Mouse (Mus musculus): ENCODE measurements at regions not wholly inside any gene's neighbourhood (a gene's known extent, or its start where the extent isn't known, plus 50 kb on each side); places are given as distances from the start of the nearest gene placed in this dataset.

DNA sequence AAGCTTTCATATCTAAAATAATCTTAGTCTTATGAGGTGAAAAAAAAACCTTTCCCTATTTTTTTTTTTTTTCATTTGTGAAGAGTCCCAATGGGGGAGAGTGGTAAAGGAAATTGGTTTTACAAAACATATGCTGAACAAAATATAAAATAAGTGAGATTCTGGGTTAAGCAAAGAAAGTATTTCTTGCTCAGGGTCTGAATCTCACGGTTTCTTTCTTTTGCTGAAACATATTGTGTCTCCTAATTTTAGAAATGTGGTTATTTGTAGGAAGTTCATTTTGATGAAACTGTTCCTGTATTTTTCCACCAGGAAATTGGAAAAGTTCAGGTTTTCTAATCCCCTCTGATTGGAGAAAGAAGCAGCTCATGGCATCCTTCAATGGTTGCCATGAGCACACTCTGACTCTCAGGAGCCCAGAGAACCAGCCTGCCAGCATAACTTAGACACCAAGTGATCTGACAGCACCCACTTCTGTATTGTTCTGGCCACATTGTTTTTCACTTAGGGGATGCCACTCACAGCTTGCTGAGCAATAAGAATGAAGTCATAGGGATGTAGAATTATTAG, 365.9 kb upstream of the Camk1g start:
- no peak for DNase-seq
- WGBS, result 94% methylated on average over 1 of the region's 1 CpGs
- no peaks in the 10 kb centered on the region for H3K4me1 ChIP-seq (ENCODE audit: control insufficient read depth, insufficient read depth, low read length)
- TF ChIP-seq POLR2A (IDR thresholded peaks at IDR 0.05; ENCODE audit: borderline replicate concordance, insufficient read depth, low read length), result no peak
- TF ChIP-seq CTCF (IDR thresholded peaks at IDR 0.05; ENCODE audit: borderline replicate concordance, insufficient read depth, low read depth, low read length), result no peak
- H3K27me3 ChIP-seq (ENCODE audit: control insufficient read depth, insufficient read depth, low read length), result no peaks in the 10 kb centered on the region; the same call in 1 of the 2 replicates
- no peak overlapping the region for H3K4me3 ChIP-seq (replicated peaks; ENCODE audit: insufficient read depth, low read depth, low read length)
- no peak overlapping the region for H3K27ac ChIP-seq (ENCODE audit: insufficient read depth, low read length)

DNA sequence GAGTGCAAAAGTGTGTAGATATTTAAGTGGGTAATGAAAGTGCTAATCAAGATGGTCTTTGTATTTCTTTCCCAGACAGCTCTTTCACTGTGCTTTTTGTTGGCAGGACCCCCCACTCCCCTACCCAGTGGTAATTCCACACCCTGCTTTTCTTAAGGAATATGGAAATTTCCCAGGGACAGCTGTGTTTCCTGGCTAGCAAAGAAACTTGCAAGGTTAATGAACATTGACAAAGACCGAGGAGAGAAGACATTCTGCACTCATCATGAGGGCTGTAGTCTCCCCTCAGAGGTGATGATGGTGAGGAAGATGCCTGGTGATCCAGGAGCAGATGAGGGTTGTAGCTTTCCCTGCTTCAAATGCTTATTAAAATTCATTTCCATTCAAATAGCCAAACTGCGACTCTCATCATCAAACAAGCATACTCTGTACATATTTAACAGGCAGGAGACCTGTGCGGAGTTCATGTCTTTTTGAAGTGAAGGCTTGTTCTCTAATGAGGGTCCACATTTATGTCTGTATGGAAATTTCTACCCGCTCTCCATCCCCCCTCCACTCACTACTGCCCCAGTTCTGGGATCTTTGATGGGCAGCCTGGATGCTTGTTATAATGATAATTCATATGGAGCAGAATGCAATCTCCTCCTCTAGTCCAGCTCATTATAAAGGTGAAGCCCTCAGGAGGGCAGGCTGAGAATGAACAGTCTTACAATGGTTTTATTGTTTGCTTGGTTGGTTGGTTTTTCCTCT, 364.1 kb upstream of the Camk1g start:
- no peak overlapping the region for H3K27ac ChIP-seq (ENCODE audit: insufficient read depth, low read length)
- 82% methylated on average over 4 of the region's 4 CpGs for WGBS
- H3K27me3 ChIP-seq (ENCODE audit: control insufficient read depth, insufficient read depth, low read length), result no peaks in the 10 kb centered on the region; the same call in 1 of the 2 replicates
- TF ChIP-seq POLR2A (IDR thresholded peaks at IDR 0.05; ENCODE audit: borderline replicate concordance, insufficient read depth, low read length), result no peak
- TF ChIP-seq CTCF (IDR thresholded peaks at IDR 0.05; ENCODE audit: borderline replicate concordance, insufficient read depth, low read depth, low read length), result no peak
- no peak for DNase-seq
- H3K4me1 ChIP-seq (ENCODE audit: control insufficient read depth, insufficient read depth, low read length), result no peaks in the 10 kb centered on the region
- H3K4me3 ChIP-seq (replicated peaks; ENCODE audit: insufficient read depth, low read depth, low read length), result no peak overlapping the region

DNA sequence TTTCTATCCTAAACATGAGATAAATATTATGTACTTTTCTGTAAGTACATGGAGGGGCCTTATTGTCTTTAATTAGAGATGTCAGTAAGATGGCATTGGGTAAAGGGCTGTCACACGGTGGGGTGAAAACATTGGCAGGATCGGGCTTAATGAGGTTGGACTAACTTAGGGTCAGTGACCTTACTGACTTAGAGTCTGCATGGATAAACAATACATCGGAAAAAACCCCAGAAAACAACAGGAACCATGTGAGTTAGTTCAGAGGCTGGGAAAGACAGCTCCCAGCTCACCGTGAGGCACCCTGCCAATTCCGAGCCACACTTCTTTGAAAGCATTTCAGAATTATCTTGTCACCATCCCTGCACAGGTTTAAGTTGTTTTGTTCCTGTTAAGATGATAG, 363.3 kb upstream of the Camk1g start:
- 33% methylated on average over 5 of the region's 5 CpGs for WGBS
- Histone ChIP-seq H3K4me3 (replicated peaks; ENCODE audit: insufficient read depth, low read depth, low read length) (no peak overlapping the region), H3K27ac (ENCODE audit: insufficient read depth, low read length) (no peak overlapping the region), H3K4me1 (ENCODE audit: control insufficient read depth, insufficient read depth, low read length) (no peaks in the 10 kb centered on the region), H3K27me3 (ENCODE audit: control insufficient read depth, insufficient read depth, low read length) (no peaks in the 10 kb centered on the region; the same call in 1 of the 2 replicates)
- no peak for DNase-seq
- TF ChIP-seq POLR2A (IDR thresholded peaks at IDR 0.05; ENCODE audit: borderline replicate concordance, insufficient read depth, low read length) (no peak), CTCF (IDR thresholded peaks at IDR 0.05; ENCODE audit: borderline replicate concordance, insufficient read depth, low read depth, low read length) (no peak)

DNA sequence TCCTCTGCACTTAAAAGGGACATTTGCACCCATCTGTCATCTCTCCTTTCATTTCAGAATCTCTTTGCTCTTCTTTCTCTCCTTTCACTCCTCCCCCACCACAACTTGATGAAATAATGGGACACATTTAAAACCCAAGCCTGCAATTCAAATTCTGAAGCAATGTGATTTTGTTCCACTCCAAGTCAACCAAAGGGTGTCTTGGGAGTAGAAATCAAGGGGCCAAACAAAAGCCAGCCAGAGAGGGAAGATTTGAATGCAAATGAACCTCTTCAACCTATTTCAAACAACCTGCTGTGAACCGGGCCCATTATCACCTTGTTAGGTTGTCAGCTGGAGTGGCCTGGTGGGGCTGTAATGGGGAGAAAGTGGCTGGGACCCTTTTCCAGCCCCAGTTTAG, 362.0 kb upstream of the Camk1g start:
- 57% methylated on average over 1 of the region's 1 CpGs for WGBS
- no peak for DNase-seq
- Histone ChIP-seq H3K4me3 (replicated peaks; ENCODE audit: insufficient read depth, low read depth, low read length) (no peak overlapping the region), H3K27me3 (ENCODE audit: control insufficient read depth, insufficient read depth, low read length) (no peaks in the 10 kb centered on the region; the same call in 1 of the 2 replicates), H3K4me1 (ENCODE audit: control insufficient read depth, insufficient read depth, low read length) (no peaks in the 10 kb centered on the region), H3K27ac (ENCODE audit: insufficient read depth, low read length) (no peak overlapping the region)
- TF ChIP-seq POLR2A (IDR thresholded peaks at IDR 0.05; ENCODE audit: borderline replicate concordance, insufficient read depth, low read length) (no peak), CTCF (IDR thresholded peaks at IDR 0.05; ENCODE audit: borderline replicate concordance, insufficient read depth, low read depth, low read length) (no peak)

DNA sequence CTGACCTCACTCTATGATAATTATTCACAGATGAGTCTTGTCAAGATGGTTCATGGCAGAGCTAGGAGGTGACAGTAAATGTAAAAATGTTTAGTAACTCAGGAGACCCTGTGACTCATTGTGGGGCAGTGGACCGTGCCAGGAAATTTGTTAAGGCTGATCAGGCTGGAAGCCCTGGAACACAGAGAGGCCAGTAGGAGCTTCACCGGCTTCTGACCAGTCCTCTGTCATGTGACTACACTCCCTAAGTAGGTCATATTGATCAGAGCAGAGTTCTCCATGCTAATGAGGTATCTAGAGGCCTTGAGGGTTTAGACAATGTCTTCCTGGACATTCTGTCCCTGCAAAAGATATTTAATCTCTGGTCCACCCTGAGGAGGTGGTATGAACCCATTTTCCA, 351.8 kb upstream of the Camk1g start:
- Histone ChIP-seq H3K27me3 (ENCODE audit: control insufficient read depth, insufficient read depth, low read length) (no peaks in the 10 kb centered on the region), H3K4me1 (ENCODE audit: control insufficient read depth, insufficient read depth, low read length) (no peaks in the 10 kb centered on the region), H3K4me3 (replicated peaks; ENCODE audit: insufficient read depth, low read depth, low read length) (no peak overlapping the region), H3K27ac (ENCODE audit: insufficient read depth, low read length) (no peak overlapping the region)
- 49% methylated on average over 2 of the region's 2 CpGs for WGBS
- no peak for DNase-seq
- TF ChIP-seq POLR2A (IDR thresholded peaks at IDR 0.05; ENCODE audit: borderline replicate concordance, insufficient read depth, low read length) (no peak), CTCF (IDR thresholded peaks at IDR 0.05; ENCODE audit: borderline replicate concordance, insufficient read depth, low read depth, low read length) (no peak)

DNA sequence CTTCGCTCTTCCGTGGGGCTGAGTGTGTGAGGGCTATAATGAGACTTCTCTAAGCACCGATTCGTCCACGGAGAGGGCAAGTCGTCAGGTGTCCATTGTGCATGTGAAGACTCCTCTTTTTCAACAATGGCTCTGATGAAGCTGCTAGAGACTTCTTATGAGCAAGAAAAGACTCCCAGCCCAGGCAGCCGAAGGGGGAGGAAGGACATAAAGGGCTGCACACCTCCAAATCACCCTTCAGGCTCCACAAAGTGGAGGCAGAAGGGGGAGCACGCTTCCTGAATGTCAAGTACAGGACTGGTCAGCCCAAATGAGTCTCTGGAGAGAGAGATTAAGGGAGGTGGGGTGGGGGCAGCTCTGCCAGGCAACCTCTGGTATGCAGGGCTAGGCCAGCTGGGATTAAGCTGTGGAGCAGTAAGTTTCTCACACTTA, 350.3 kb upstream of the Camk1g start:
- WGBS, result 76% methylated on average over 8 of the region's 8 CpGs
- no peaks in the 10 kb centered on the region for H3K27me3 ChIP-seq (ENCODE audit: control insufficient read depth, insufficient read depth, low read length)
- H3K27ac ChIP-seq (ENCODE audit: insufficient read depth, low read length), result no peak overlapping the region
- TF ChIP-seq POLR2A (IDR thresholded peaks at IDR 0.05; ENCODE audit: borderline replicate concordance, insufficient read depth, low read length) (no peak), CTCF (IDR thresholded peaks at IDR 0.05; ENCODE audit: borderline replicate concordance, insufficient read depth, low read depth, low read length) (no peak)
- H3K4me3 ChIP-seq (replicated peaks; ENCODE audit: insufficient read depth, low read depth, low read length), result no peak overlapping the region
- no peak for DNase-seq
- no peaks in the 10 kb centered on the region for H3K4me1 ChIP-seq (ENCODE audit: control insufficient read depth, insufficient read depth, low read length)

DNA sequence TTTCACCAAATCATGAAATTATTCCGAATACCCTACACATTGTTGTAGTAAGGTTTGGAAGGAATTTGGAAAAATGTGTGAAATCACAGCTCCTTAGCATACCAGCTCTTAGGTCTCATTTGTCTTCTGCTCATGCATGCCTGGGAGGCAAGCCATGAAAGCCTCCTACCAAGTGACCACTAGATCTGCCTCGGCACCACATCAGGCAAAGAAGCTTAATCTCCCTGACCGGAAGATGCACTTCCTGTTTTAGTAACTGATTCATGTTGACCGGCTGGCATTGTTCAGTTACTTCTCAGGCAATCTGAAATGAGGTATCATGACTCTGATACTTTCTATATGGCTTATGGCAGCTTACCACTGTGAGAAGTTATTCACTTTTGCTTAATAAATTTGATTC, 345.2 kb upstream of the Camk1g start:
- no peak for DNase-seq
- Histone ChIP-seq H3K4me1 (ENCODE audit: control insufficient read depth, insufficient read depth, low read length) (no peaks in the 10 kb centered on the region), H3K4me3 (replicated peaks; ENCODE audit: insufficient read depth, low read depth, low read length) (no peak overlapping the region), H3K27me3 (ENCODE audit: control insufficient read depth, insufficient read depth, low read length) (no peaks in the 10 kb centered on the region), H3K27ac (ENCODE audit: insufficient read depth, low read length) (no peak overlapping the region)
- TF ChIP-seq CTCF (IDR thresholded peaks at IDR 0.05; ENCODE audit: borderline replicate concordance, insufficient read depth, low read depth, low read length) (no peak), POLR2A (IDR thresholded peaks at IDR 0.05; ENCODE audit: borderline replicate concordance, insufficient read depth, low read length) (no peak)
- WGBS, result 87% methylated on average over 4 of the region's 4 CpGs

DNA sequence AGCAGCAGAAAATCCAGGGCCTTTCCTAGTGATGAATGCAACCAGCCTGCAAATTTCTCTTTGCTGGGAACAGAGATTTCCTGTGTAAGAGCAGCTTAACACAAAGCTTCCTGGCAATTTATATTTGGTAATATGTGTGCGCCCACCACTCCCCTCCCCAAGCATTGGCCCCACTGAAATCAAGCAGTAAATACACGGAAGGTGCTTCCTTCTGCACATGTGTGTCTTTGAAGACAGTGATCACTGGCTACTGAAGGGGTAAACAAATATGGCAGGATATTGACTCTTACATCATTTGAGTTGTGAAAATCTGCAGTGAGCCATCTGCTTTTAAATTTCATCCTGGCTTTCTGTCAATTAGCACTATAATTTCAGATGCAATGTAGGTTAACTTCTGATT, 344.5 kb upstream of the Camk1g start:
- DNase-seq, result no peak
- no peaks in the 10 kb centered on the region for H3K4me1 ChIP-seq (ENCODE audit: control insufficient read depth, insufficient read depth, low read length)
- no peaks in the 10 kb centered on the region for H3K27me3 ChIP-seq (ENCODE audit: control insufficient read depth, insufficient read depth, low read length)
- no peak overlapping the region for H3K27ac ChIP-seq (ENCODE audit: insufficient read depth, low read length)
- no peak overlapping the region for H3K4me3 ChIP-seq (replicated peaks; ENCODE audit: insufficient read depth, low read depth, low read length)
- WGBS, result 91% methylated on average over 2 of the region's 2 CpGs
- TF ChIP-seq CTCF (IDR thresholded peaks at IDR 0.05; ENCODE audit: borderline replicate concordance, insufficient read depth, low read depth, low read length), result no peak
- TF ChIP-seq POLR2A (IDR thresholded peaks at IDR 0.05; ENCODE audit: borderline replicate concordance, insufficient read depth, low read length), result no peak
